Mouse (Mus musculus) layer of hippocampus, adult 18-20 months (tissue): ENCODE data around the gene Olfr557. TPM values are rescaled to one million over a fixed set of nuclear protein-coding genes. Genes with fewer than 3 reads are reported as not detected.
A peak's percentile ranks its signal among the peaks of the same experiment; 100 is the strongest.

Experiments used
- DNase-seq, 2 experiments: peaks; one replicate each; pipeline ENCODE4 v3.0.0; 2022; ENCODE audit warnings: low spot score in 2 of 2
- long read RNA-seq: library from polyadenylated mRNA; stranded (forward); transcript quantifications from one replicate; pipeline ENCODE4 v2.0.0, GENCODE M21; 2021
- total RNA-seq, 2 experiments: library from RNA; stranded (reverse); gene quantifications; 2 replicates each; pipeline ENCODE4 v1.2.3; 2021

Olfr557 gene
- total RNA-seq = under 1 TPM in 1 of 2 experiments, not detected in 1; 0.20 TPM
- long read RNA-seq = 0 reads

- DNase-seq = peak in 1 of 2 experiments; percentile 26
Observed at GRCm38 (mm10) chr7:102695358-102696125, at the start of gene Olfr557. Gene Olfr557 (plus strand): TSS chr7:102695910.

- DNase-seq = no peak
Observed at GRCm38 (mm10) chr7:102658523-102658922, 37.2 kb upstream of the Olfr557 start, which contains the start of gene Olfr555. Gene Olfr555 (plus strand): TSS chr7:102658823.

GRCm38 (mm10) chr7:102664599-102664998, 31.1 kb upstream of the Olfr557 start, which contains the start of gene Olfr556:
Gene Olfr556 (plus strand): TSS chr7:102664899.
- DNase-seq = no peak

- peak in 1 of 2 experiments; percentile 21 for DNase-seq
Observed at GRCm38 (mm10) chr7:102665378-102665777, 30.3 kb upstream of the Olfr557 start.

- no peak for DNase-seq
Observed at GRCm38 (mm10) chr7:102676225-102676624, 19.5 kb upstream of the Olfr557 start.

GRCm38 (mm10) chr7:102681916-102682315, 13.8 kb upstream of the Olfr557 start:
- DNase-seq = peak in 1 of 2 experiments; percentile 3

GRCm38 (mm10) chr7:102686944-102687501, 8.7 kb upstream of the Olfr557 start, which contains the start of gene Trim68:
Gene Trim68 (minus strand): TSS chr7:102687327.
- DNase-seq = peak; percentile 83 to 92

- DNase-seq = no peak
Observed at GRCm38 (mm10) chr7:102698461-102698860, 2.8 kb downstream of the Olfr557 start.

- DNase-seq = no peak
Observed at GRCm38 (mm10) chr7:102701915-102702314, 6.2 kb downstream of the Olfr557 start, which contains the start of gene Olfr558. Gene Olfr558 (plus strand): TSS chr7:102702215.

- no peak for DNase-seq
Observed at GRCm38 (mm10) chr7:102718970-102719369, 23.3 kb downstream of the Olfr557 start, which contains the start of gene Olfr33. Gene Olfr33 (minus strand): TSS chr7:102719070.

- DNase-seq = no peak
Observed at GRCm38 (mm10) chr7:102727391-102727790, 31.7 kb downstream of the Olfr557 start, which contains the start of gene Olfr559. Gene Olfr559 (minus strand): TSS chr7:102727491.

- DNase-seq = no peak
Observed at GRCm38 (mm10) chr7:102733793-102734192, 38.1 kb downstream of the Olfr557 start.

- no peak for DNase-seq
Observed at GRCm38 (mm10) chr7:102737705-102738104, 42.0 kb downstream of the Olfr557 start.

Other genes starting within 250 kb of the Olfr557 start
- not detected for gene Olfr543, start 214.2 kb upstream of the Olfr557 start, total RNA-seq
- gene Olfr544, start 207.6 kb upstream of the Olfr557 start, total RNA-seq = not detected
- gene Olfr545, start 196.3 kb upstream of the Olfr557 start, total RNA-seq = not detected
- not detected for gene Olfr547, start 161.2 kb upstream of the Olfr557 start, total RNA-seq
- gene Olfr548-ps1, start 155.0 kb upstream of the Olfr557 start, total RNA-seq = not detected
- gene Olfr549, start 146.0 kb upstream of the Olfr557 start, total RNA-seq = not detected
- gene Trim21, start 130.4 kb upstream of the Olfr557 start, total RNA-seq = 1 to 10 TPM; 3.3 to 4.0 TPM
- 1 to 10 TPM; 2.4 to 2.8 TPM for gene Olfr550, start 124.5 kb upstream of the Olfr557 start, total RNA-seq
- not detected for gene Olfr551, start 104.0 kb upstream of the Olfr557 start, total RNA-seq
- under 1 TPM; 0.07 to 0.08 TPM for gene Olfr552, start 98.1 kb upstream of the Olfr557 start, total RNA-seq
- not detected for gene Olfr553, start 77.7 kb upstream of the Olfr557 start, total RNA-seq
- gene Olfr554, start 57.5 kb upstream of the Olfr557 start, total RNA-seq = under 1 TPM in 1 of 2 experiments, not detected in 1; 0.23 TPM
- gene Olfr555, start 37.1 kb upstream of the Olfr557 start, total RNA-seq = not detected
- gene Olfr556, start 31.0 kb upstream of the Olfr557 start, total RNA-seq = not detected
- 1 to 10 TPM; 5.2 to 6.4 TPM for gene Trim68, start 8.6 kb upstream of the Olfr557 start, total RNA-seq
- under 1 TPM; 0.30 to 0.32 TPM for gene Olfr558, start 6.3 kb downstream of the Olfr557 start, total RNA-seq
- gene Olfr33, start 23.2 kb downstream of the Olfr557 start, total RNA-seq = not detected
- not detected for gene Olfr559, start 31.6 kb downstream of the Olfr557 start, total RNA-seq
- gene Olfr560, start 63.5 kb downstream of the Olfr557 start, total RNA-seq = not detected
- under 1 TPM; 0.10 to 0.12 TPM for gene Olfr78, start 63.6 kb downstream of the Olfr557 start, total RNA-seq
- under 1 TPM in 1 of 2 experiments, not detected in 1; 0.13 TPM for gene Olfr561, start 75.3 kb downstream of the Olfr557 start, total RNA-seq
- not detected for gene Olfr564, start 107.6 kb downstream of the Olfr557 start, total RNA-seq
- gene Olfr566, start 162.9 kb downstream of the Olfr557 start, total RNA-seq = not detected
- gene Olfr568, start 181.2 kb downstream of the Olfr557 start, total RNA-seq = not detected
- gene Olfr569, start 195.0 kb downstream of the Olfr557 start, total RNA-seq = not detected
- gene Olfr570, start 198.7 kb downstream of the Olfr557 start, total RNA-seq = not detected
- not detected for gene Olfr571, start 221.6 kb downstream of the Olfr557 start, total RNA-seq
- not detected for gene Olfr572, start 228.5 kb downstream of the Olfr557 start, total RNA-seq
- gene Olfr573-ps1, start 246.7 kb downstream of the Olfr557 start, total RNA-seq = not detected